In the genomic region with DNA sequence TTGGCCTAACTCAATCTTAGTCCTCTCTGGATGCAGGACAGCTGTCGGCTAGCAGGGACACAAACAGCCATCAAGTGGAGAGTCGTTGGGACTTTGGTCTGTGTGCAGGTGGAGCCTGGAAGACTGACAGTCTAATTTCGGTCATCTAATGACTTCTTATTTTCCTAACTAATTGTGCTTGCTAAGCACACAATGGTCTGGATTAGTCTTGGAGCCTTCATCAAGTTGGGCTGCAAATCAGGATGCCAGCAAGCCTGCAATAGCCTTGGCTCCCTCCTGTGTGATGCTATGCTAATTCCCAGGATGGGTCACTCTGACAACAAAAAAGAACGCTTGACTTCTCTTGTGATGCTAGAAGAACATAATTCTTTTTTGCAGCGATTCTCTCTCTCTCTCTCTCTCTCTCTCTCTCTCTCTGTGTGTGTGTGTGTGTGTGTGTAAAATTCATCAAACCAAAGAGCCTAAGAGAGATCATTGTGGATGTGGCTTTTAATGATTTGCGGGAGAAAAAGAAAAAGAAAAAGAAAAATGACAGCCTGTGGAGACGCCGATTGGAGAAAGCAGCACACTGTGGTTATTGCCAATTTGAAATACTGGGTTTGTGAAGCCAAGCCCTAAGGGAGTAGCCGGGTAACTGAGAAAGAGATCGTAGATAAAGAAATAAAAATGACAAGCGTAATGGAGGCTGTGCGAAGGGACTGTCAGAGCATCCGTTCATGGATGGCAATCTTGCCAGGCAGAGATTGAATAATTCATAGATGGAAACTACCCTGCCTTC, we compare ENCODE assay signal across 9 mouse cellular contexts.
A peak's percentile ranks its signal among the peaks of the same experiment; 100 is the strongest.
DNase-seq lines count a peak whose midpoint lies in the region; ATAC-seq lines count a peak whose summit lies in the region.
"Had no signal": no experiment of that assay in that cellular context is flagged by ENCODE, and none has a peak within 500 bp of the region (broad histone marks: within the 10 kb centered on the region; RNA-seq: fewer than 3 reads in every experiment).

No protein-coding gene starts in this region.

- no peaks in the 10 kb centered on the region for H3K9me3 ChIP-seq in embryonic facial prominence, embryonic 15.5 days (replicated peaks)
- H3K9me3 ChIP-seq: heart, embryonic 10.5 days had no signal

- no peaks in the 10 kb centered on the region for H3K27me3 ChIP-seq in embryonic facial prominence, embryonic 15.5 days

- no peak overlapping the region for H3K9ac ChIP-seq in embryonic facial prominence, embryonic 15.5 days

- ATAC-seq in embryonic facial prominence, embryonic 15.5 days (ENCODE audit: insufficient number of reproducible peaks, low FRiP score, low TSS enrichment, low read depth) = no peak

- H3K4me3 ChIP-seq in embryonic facial prominence, embryonic 15.5 days (replicated peaks) = no peak overlapping the region
- H3K4me3 ChIP-seq: heart, embryonic 10.5 days had no signal

- no peaks in the 10 kb centered on the region for H3K4me1 ChIP-seq in embryonic facial prominence, embryonic 15.5 days
- H3K4me1 ChIP-seq: heart, embryonic 10.5 days had no signal

- peak; percentile 38 to 54 for DNase-seq in right cerebral cortex, postnatal 10 days (ENCODE audit: low spot score in 2 of 2)
- no peak for DNase-seq in right cerebral cortex, adult 18-20 months
- peak; percentile 27 to 40 for DNase-seq in layer of hippocampus, postnatal 10 days (ENCODE audit: low spot score in 2 of 2)
- DNase-seq in gastrocnemius, postnatal 10 days = no peak
- DNase-seq in ovary, postnatal 10 days (ENCODE audit: low spot score) = no peak
- DNase-seq in yolk sac, embryonic 10.5 days (ENCODE audit: low spot score) = no peak

- H3K27ac ChIP-seq in embryonic facial prominence, embryonic 15.5 days (replicated peaks) = no peak overlapping the region
- H3K27ac ChIP-seq: heart, embryonic 10.5 days; macrophage had no signal

- no peaks in the 10 kb centered on the region for H3K36me3 ChIP-seq in embryonic facial prominence, embryonic 15.5 days
- H3K36me3 ChIP-seq: heart, embryonic 10.5 days had no signal

- WGBS in embryonic facial prominence, embryonic 15.5 days = 32% methylated on average over 13 of the region's 13 CpGs

- 0 out of 2 replicates have a peak overlapping the region, but pooled peaks have one; percentile 15 for H3K4me2 ChIP-seq in embryonic facial prominence, embryonic 15.5 days (replicated peaks)

Comparison
In these comparisons a context has a peak if more than half of its experiments do, and no peak if none do; other contexts are left out.
1. DNase-seq: peak in right cerebral cortex, postnatal 10 days (2 of 2) and layer of hippocampus, postnatal 10 days (2 of 2); none in right cerebral cortex, adult 18-20 months (single experiment), gastrocnemius, postnatal 10 days (single experiment), ovary, postnatal 10 days (single experiment) and yolk sac, embryonic 10.5 days (single experiment).